Mouse (Mus musculus): ENCODE measurements at regions not wholly inside any gene's neighbourhood (a gene's known extent, or its start where the extent isn't known, plus 50 kb on each side); places are given as distances from the start of the nearest gene placed in this dataset.
A peak's percentile ranks its signal among the peaks of the same experiment; 100 is the strongest.

- no peak for DNase-seq (ENCODE audit: extremely low spot score in 1 of 2, low spot score in 1 of 2)
Observed at GRCm38 (mm10) chr1:78050231-78050630, 146.7 kb downstream of the Pax3 start.

GRCm38 (mm10) chr1:78032336-78032735, 164.6 kb downstream of the Pax3 start:
- peak in 1 of 2 experiments; percentile 18 for DNase-seq (ENCODE audit: extremely low spot score in 1 of 2, low spot score in 1 of 2)

GRCm38 (mm10) chr1:78021766-78022165, 175.2 kb downstream of the Pax3 start:
- no peak for DNase-seq (ENCODE audit: extremely low spot score in 1 of 2, low spot score in 1 of 2)

- no peak for DNase-seq (ENCODE audit: extremely low spot score in 1 of 2, low spot score in 1 of 2)
Observed at GRCm38 (mm10) chr1:78021014-78021413, 175.9 kb downstream of the Pax3 start.

- no peak for DNase-seq (ENCODE audit: extremely low spot score in 1 of 2, low spot score in 1 of 2)
Observed at GRCm38 (mm10) chr1:78017949-78018617, 178.9 kb downstream of the Pax3 start.

- DNase-seq (ENCODE audit: extremely low spot score in 1 of 2, low spot score in 1 of 2) = no peak
Observed at GRCm38 (mm10) chr1:78016541-78017267, 180.2 kb downstream of the Pax3 start.

- no peak for DNase-seq (ENCODE audit: extremely low spot score in 1 of 2, low spot score in 1 of 2)
Observed at GRCm38 (mm10) chr1:78015999-78016398, 180.9 kb downstream of the Pax3 start.

- DNase-seq (ENCODE audit: extremely low spot score in 1 of 2, low spot score in 1 of 2) = no peak
Observed at GRCm38 (mm10) chr1:78013396-78013795, 183.5 kb downstream of the Pax3 start.

- peak in 1 of 2 experiments; percentile 5 for DNase-seq (ENCODE audit: extremely low spot score in 1 of 2, low spot score in 1 of 2)
Observed at GRCm38 (mm10) chr1:78008811-78009410, 188.0 kb downstream of the Pax3 start.

- DNase-seq (ENCODE audit: extremely low spot score in 1 of 2, low spot score in 1 of 2) = no peak
Observed at GRCm38 (mm10) chr1:78004376-78004775, 192.6 kb downstream of the Pax3 start.

- no peak for DNase-seq (ENCODE audit: extremely low spot score in 1 of 2, low spot score in 1 of 2)
Observed at GRCm38 (mm10) chr1:77998727-77999126, 198.2 kb downstream of the Pax3 start.

- DNase-seq (ENCODE audit: extremely low spot score in 1 of 2, low spot score in 1 of 2) = no peak
Observed at GRCm38 (mm10) chr1:77981528-77981927, 215.4 kb downstream of the Pax3 start.

GRCm38 (mm10) chr1:77978696-77979095, 218.2 kb downstream of the Pax3 start:
- DNase-seq (ENCODE audit: extremely low spot score in 1 of 2, low spot score in 1 of 2) = peak; percentile 50 to 89

GRCm38 (mm10) chr1:77975941-77976340, 221.0 kb downstream of the Pax3 start:
- DNase-seq (ENCODE audit: extremely low spot score in 1 of 2, low spot score in 1 of 2) = no peak

- peak in 1 of 2 experiments; percentile 69 for DNase-seq (ENCODE audit: extremely low spot score in 1 of 2, low spot score in 1 of 2)
Observed at GRCm38 (mm10) chr1:77972301-77972717, 224.6 kb downstream of the Pax3 start.

GRCm38 (mm10) chr1:77964656-77965335, 232.1 kb downstream of the Pax3 start:
- no peak for DNase-seq (ENCODE audit: extremely low spot score in 1 of 2, low spot score in 1 of 2)

- DNase-seq (ENCODE audit: extremely low spot score in 1 of 2, low spot score in 1 of 2) = no peak
Observed at GRCm38 (mm10) chr1:77959309-77959708, 237.6 kb downstream of the Pax3 start.

- DNase-seq (ENCODE audit: extremely low spot score in 1 of 2, low spot score in 1 of 2) = no peak
Observed at GRCm38 (mm10) chr1:77957156-77957767, 239.7 kb downstream of the Pax3 start.

GRCm38 (mm10) chr1:77947894-77948293, 249.0 kb downstream of the Pax3 start:
- DNase-seq (ENCODE audit: extremely low spot score in 1 of 2, low spot score in 1 of 2) = no peak

GRCm38 (mm10) chr1:77944327-77944645, 252.6 kb downstream of the Pax3 start:
- DNase-seq (ENCODE audit: extremely low spot score in 1 of 2, low spot score in 1 of 2) = no peak
